Comparison of ENCODE assay signal across 9 mouse cellular contexts in genomic region chr13:29014066-29014826, GRCm38 (mm10).
A peak's percentile ranks its signal among the peaks of the same experiment; 100 is the strongest.
DNase-seq lines count a peak whose midpoint lies in the region; ATAC-seq lines count a peak whose summit lies in the region.
"Had no signal": no experiment of that assay in that cellular context is flagged by ENCODE, and none has a peak within 500 bp of the region (broad histone marks: within the 10 kb centered on the region; RNA-seq: fewer than 3 reads in every experiment).

No protein-coding gene starts in this region.

- no peak overlapping the region for H3K9ac ChIP-seq in embryonic facial prominence, embryonic 14.5 days (ENCODE audit: low read depth, low read length)
- peak overlapping the region; percentile 45; the same call in 1 of the 2 replicates for H3K9ac ChIP-seq in forebrain, embryonic 13.5 days
- H3K9ac ChIP-seq in neural tube, embryonic 14.5 days (replicated peaks; ENCODE audit: low read depth, low read length), result peak overlapping the region; percentile 50
- H3K9ac ChIP-seq in heart, embryonic 12.5 days, result no peak overlapping the region
- H3K9ac ChIP-seq: embryonic facial prominence, embryonic 15.5 days had no signal

- no peak for DNase-seq in embryonic facial prominence, embryonic 14.5 days (ENCODE audit: low spot score)
- DNase-seq in embryonic facial prominence, embryonic 10.5 days (ENCODE audit: low spot score), result no peak
- DNase-seq in layer of hippocampus, adult 9-11 months, result peak; percentile 46
- DNase-seq in thymus, adult 18-20 months, result no peak
- no peak for DNase-seq in spleen, postnatal 4 days (ENCODE audit: low spot score in 2 of 2)

- WGBS in embryonic facial prominence, embryonic 14.5 days, result 73% methylated on average over 15 of the region's 15 CpGs
- 74% methylated on average over 15 of the region's 15 CpGs for WGBS in embryonic facial prominence, embryonic 10.5 days
- 60% methylated on average over 15 of the region's 15 CpGs for WGBS in forebrain, embryonic 13.5 days
- 31% methylated on average over 15 of the region's 15 CpGs for WGBS in neural tube, embryonic 14.5 days
- WGBS in heart, embryonic 12.5 days, result 73% methylated on average over 15 of the region's 15 CpGs

- 0 out of 2 replicates have a peak, but pooled peaks have one; percentile 22 for ATAC-seq in embryonic facial prominence, embryonic 14.5 days (ENCODE audit: low read depth)
- ATAC-seq in forebrain, embryonic 13.5 days, result peak; percentile 19
- ATAC-seq in neural tube, embryonic 14.5 days (ENCODE audit: low read depth), result peak; percentile 42
- ATAC-seq in heart, embryonic 12.5 days (ENCODE audit: insufficient number of reproducible peaks, low FRiP score), result no peak

- H3K4me2 ChIP-seq in embryonic facial prominence, embryonic 14.5 days (ENCODE audit: low read depth, low read length), result no peak overlapping the region
- peak overlapping the region; percentile 58 for H3K4me2 ChIP-seq in forebrain, embryonic 13.5 days
- H3K4me2 ChIP-seq in neural tube, embryonic 14.5 days (ENCODE audit: low read depth, low read length), result peak overlapping the region; percentile 41
- no peak overlapping the region for H3K4me2 ChIP-seq in heart, embryonic 12.5 days

- no peaks in the 10 kb centered on the region for H3K27me3 ChIP-seq in embryonic facial prominence, embryonic 14.5 days (replicated peaks; ENCODE audit: control insufficient read depth, insufficient read depth, low read length)
- peaks cover 11% of the 10 kb centered on the region; the same call in 1 of the 2 replicates for H3K27me3 ChIP-seq in embryonic facial prominence, embryonic 10.5 days (replicated peaks; ENCODE audit: low read depth, poor library complexity, severe bottlenecking)
- H3K27me3 ChIP-seq in forebrain, embryonic 13.5 days, result no peaks in the 10 kb centered on the region
- H3K27me3 ChIP-seq in neural tube, embryonic 14.5 days (ENCODE audit: control insufficient read depth, insufficient read depth, low read length), result no peaks in the 10 kb centered on the region
- no peaks in the 10 kb centered on the region for H3K27me3 ChIP-seq in heart, embryonic 12.5 days (replicated peaks)
- H3K27me3 ChIP-seq: embryonic facial prominence, embryonic 15.5 days had no signal

- H3K27ac ChIP-seq in embryonic facial prominence, embryonic 14.5 days (replicated peaks; ENCODE audit: low read depth, low read length), result no peak overlapping the region
- H3K27ac ChIP-seq in embryonic facial prominence, embryonic 10.5 days (replicated peaks), result no peak overlapping the region
- H3K27ac ChIP-seq in forebrain, embryonic 13.5 days, result peak overlapping the region; percentile 83
- peak overlapping the region; percentile 92 for H3K27ac ChIP-seq in neural tube, embryonic 14.5 days (ENCODE audit: low read depth, low read length)
- H3K27ac ChIP-seq in heart, embryonic 12.5 days (ENCODE audit: poor library complexity, severe bottlenecking), result no peak overlapping the region
- H3K27ac ChIP-seq: embryonic facial prominence, embryonic 15.5 days had no signal

- H3K36me3 ChIP-seq in embryonic facial prominence, embryonic 14.5 days (ENCODE audit: control insufficient read depth, insufficient read depth, low read length), result no peaks in the 10 kb centered on the region
- H3K36me3 ChIP-seq in embryonic facial prominence, embryonic 10.5 days (replicated peaks), result no peaks in the 10 kb centered on the region
- H3K36me3 ChIP-seq in forebrain, embryonic 13.5 days (ENCODE audit: poor library complexity, severe bottlenecking), result no peaks in the 10 kb centered on the region
- no peaks in the 10 kb centered on the region for H3K36me3 ChIP-seq in neural tube, embryonic 14.5 days (ENCODE audit: control insufficient read depth, insufficient read depth, low read length)
- H3K36me3 ChIP-seq in heart, embryonic 12.5 days, result no peaks in the 10 kb centered on the region
- H3K36me3 ChIP-seq: embryonic facial prominence, embryonic 15.5 days had no signal

- H3K4me3 ChIP-seq in embryonic facial prominence, embryonic 14.5 days (ENCODE audit: low read depth, low read length), result no peak overlapping the region
- H3K4me3 ChIP-seq in embryonic facial prominence, embryonic 10.5 days, result no peak overlapping the region
- no peak overlapping the region for H3K4me3 ChIP-seq in forebrain, embryonic 13.5 days
- H3K4me3 ChIP-seq in neural tube, embryonic 14.5 days (ENCODE audit: low read depth, low read length), result peak overlapping the region; percentile 25
- no peak overlapping the region for H3K4me3 ChIP-seq in heart, embryonic 12.5 days
- H3K4me3 ChIP-seq: embryonic facial prominence, embryonic 15.5 days had no signal

- peaks cover 3% of the 10 kb centered on the region; the same call in 1 of the 2 replicates for H3K4me1 ChIP-seq in embryonic facial prominence, embryonic 14.5 days (ENCODE audit: control insufficient read depth, insufficient read depth, low read length)
- peaks cover 13% of the 10 kb centered on the region for H3K4me1 ChIP-seq in embryonic facial prominence, embryonic 10.5 days
- peaks cover 44% of the 10 kb centered on the region for H3K4me1 ChIP-seq in forebrain, embryonic 13.5 days
- peaks cover 17% of the 10 kb centered on the region for H3K4me1 ChIP-seq in neural tube, embryonic 14.5 days (ENCODE audit: control insufficient read depth, insufficient read depth, low read length)
- H3K4me1 ChIP-seq in heart, embryonic 12.5 days (replicated peaks), result peaks cover 3% of the 10 kb centered on the region; the same call in 1 of the 2 replicates
- H3K4me1 ChIP-seq: embryonic facial prominence, embryonic 15.5 days had no signal

- no peaks in the 10 kb centered on the region for H3K9me3 ChIP-seq in embryonic facial prominence, embryonic 14.5 days (ENCODE audit: control insufficient read depth, low read length)
- H3K9me3 ChIP-seq in embryonic facial prominence, embryonic 10.5 days, result no peaks in the 10 kb centered on the region
- no peaks in the 10 kb centered on the region for H3K9me3 ChIP-seq in forebrain, embryonic 13.5 days (replicated peaks)
- no peaks in the 10 kb centered on the region for H3K9me3 ChIP-seq in neural tube, embryonic 14.5 days (ENCODE audit: control insufficient read depth, low read length)
- H3K9me3 ChIP-seq in heart, embryonic 12.5 days (replicated peaks), result no peaks in the 10 kb centered on the region
- H3K9me3 ChIP-seq: embryonic facial prominence, embryonic 15.5 days had no signal

Comparison
In these comparisons a context has a peak if more than half of its experiments do, and no peak if none do; other contexts are left out.
1. H3K27ac ChIP-seq: peak in forebrain, embryonic 13.5 days (single experiment) and neural tube, embryonic 14.5 days (single experiment); none in embryonic facial prominence, embryonic 14.5 days (single experiment), embryonic facial prominence, embryonic 10.5 days (single experiment) and heart, embryonic 12.5 days (single experiment).
2. H3K4me2 ChIP-seq: peak in forebrain, embryonic 13.5 days (single experiment) and neural tube, embryonic 14.5 days (single experiment); none in embryonic facial prominence, embryonic 14.5 days (single experiment) and heart, embryonic 12.5 days (single experiment).
3. H3K9ac ChIP-seq: peak in forebrain, embryonic 13.5 days (single experiment) and neural tube, embryonic 14.5 days (single experiment); none in embryonic facial prominence, embryonic 14.5 days (single experiment) and heart, embryonic 12.5 days (single experiment).